Mouse (Mus musculus) embryonic fibroblast, embryonic 13.5 days (primary cell): ENCODE data around the gene Cnn3.

Source experiments
- CTCF ChIP-seq: IDR thresholded peaks from 2 replicates; pipeline ENCODE4 v1.5.1; 2011; ENCODE audit warnings: mild to moderate bottlenecking, control low read depth, low read length, moderate library complexity, borderline replicate concordance; ENCODE audit not compliant: insufficient read depth
- POLR2A ChIP-seq: IDR thresholded peaks from 2 replicates; pipeline ENCODE4 v1.6.1; 2011; ENCODE audit warnings: low read depth, mild to moderate bottlenecking, control low read depth, low read length, moderate library complexity

GRCm38 (mm10) chr3:121481564-121481963 lies 55.3 kb downstream of the Cnn3 start:
- TF ChIP-seq POLR2A (no peak), CTCF (no peak)
